Mouse (Mus musculus) ovary, adult 2 months (tissue): Measurements from ENCODE around the gene Cryzl1. TPM values are rescaled to one million over a fixed set of nuclear protein-coding genes. Genes with fewer than 3 reads are reported as not detected.

Experiments used
- polyA plus RNA-seq: library from polyadenylated mRNA; depleted of rRNA; stranded (reverse); fragments of >200 nt; gene quantifications from 2 replicates; pipeline ENCODE4 v1.2.3, GENCODE M21; 2012; rRNA removed

Cryzl1 gene
- 21.1 and 28.3 TPM in 2 replicates for polyA plus RNA-seq

DNA sequence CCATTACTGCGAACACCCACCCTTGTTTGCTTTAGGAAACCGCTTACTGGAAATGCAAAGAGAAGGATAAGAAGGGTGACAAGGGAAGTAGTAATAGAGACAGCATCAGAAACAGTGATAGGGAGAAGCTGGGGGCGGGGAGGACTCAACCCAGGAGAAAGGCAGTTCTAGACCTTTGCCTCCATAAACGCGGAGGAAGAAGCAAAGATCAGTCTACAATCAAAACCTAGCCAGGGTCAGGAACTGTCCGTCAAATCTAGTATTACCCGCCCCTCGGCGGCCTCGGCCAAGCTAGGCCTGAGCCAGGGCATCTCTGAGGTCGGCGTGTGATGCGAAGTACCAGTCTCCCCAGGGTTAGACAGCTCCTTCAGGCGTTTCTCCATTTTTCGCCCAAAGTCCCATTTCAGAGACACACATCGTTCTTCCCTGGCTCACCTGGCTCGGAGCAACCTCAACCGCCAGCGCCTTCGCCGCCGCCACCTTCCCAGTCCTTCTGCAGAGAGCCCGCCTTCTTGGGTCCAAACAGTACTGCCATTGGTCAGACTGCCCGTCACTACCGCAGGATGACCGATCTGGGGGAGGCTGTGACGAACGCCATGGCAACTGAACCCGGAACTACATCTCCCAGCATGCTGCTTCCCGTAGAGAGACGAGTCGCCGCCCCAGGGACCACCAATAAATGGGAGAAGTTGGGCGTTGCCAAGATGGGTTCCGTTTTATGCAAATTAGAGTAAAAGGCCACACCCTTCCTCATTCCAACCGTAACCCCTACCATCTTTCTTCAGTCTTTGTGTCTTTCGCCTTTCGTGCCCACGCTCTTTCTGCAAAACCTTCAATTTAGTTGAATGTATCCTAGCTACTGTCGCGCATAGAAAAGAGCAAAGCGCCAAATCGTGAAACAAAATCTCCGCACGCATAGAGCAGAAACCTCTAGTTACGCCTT, at the start of gene Cryzl1:
TSS of gene Cryzl1 (minus strand) at position 853 of the 943 bp plus-strand sequence.

GRCm38 (mm10) chr16:91729066-91729482, 299 bp upstream of the Cryzl1 start, which contains the start of gene Itsn1:
Gene Itsn1 (plus strand): TSS chr16:91729281.

GRCm38 (mm10) chr16:91688619-91689334, 40.0 kb downstream of the Cryzl1 start, which contains the start of gene Donson:
Gene Donson (minus strand): TSS chr16:91688770.

GRCm38 (mm10) chr16:91647461-91648219, 81.1 kb downstream of the Cryzl1 start, which contains the start of gene Son:
Gene Son (plus strand): TSS chr16:91647506.

GRCm38 (mm10) chr16:91646681-91647419, 81.9 kb downstream of the Cryzl1 start, which contains the start of gene Gart:
Gene Gart (minus strand): TSS chr16:91646952.

Other genes with a start within 250 kb of the Cryzl1 start
- 23.3 and 28.8 TPM in 2 replicates for gene Ifnar1, start 243.7 kb downstream of the Cryzl1 start, polyA plus RNA-seq
- 43.9 and 54.5 TPM in 2 replicates for gene Ifngr2, start 181.9 kb downstream of the Cryzl1 start, polyA plus RNA-seq
- gene Tmem50b, start 131.2 kb downstream of the Cryzl1 start, polyA plus RNA-seq: 28.4 and 31.9 TPM in 2 replicates
- 0.98 and 1.2 TPM in 2 replicates for gene Dnajc28, start 109.9 kb downstream of the Cryzl1 start, polyA plus RNA-seq
- 35.5 and 39.4 TPM in 2 replicates for gene Gart, start 82.0 kb downstream of the Cryzl1 start, polyA plus RNA-seq
- 159 and 204 TPM in 2 replicates for gene Son, start 81.5 kb downstream of the Cryzl1 start, polyA plus RNA-seq
- 10.8 and 11.0 TPM in 2 replicates for gene Donson, start 40.2 kb downstream of the Cryzl1 start, polyA plus RNA-seq
- 40.4 and 41.9 TPM in 2 replicates for gene Itsn1, start 306 bp upstream of the Cryzl1 start, polyA plus RNA-seq